Mouse (Mus musculus) CD4-positive helper T cell, adult 2 months (primary cell): ENCODE measurements around the gene Nfix.
"Not testable (repeated sequence)": the region's sequence is repeated elsewhere in the genome, so short reads cannot be mapped to it uniquely, and the experiment has no call there.

ENCODE experiments used
- DNase-seq: peaks from one replicate; pipeline ENCODE4 v3.0.0-alpha.2; 2012; ENCODE audit warnings: low read depth, missing footprints, low spot score

The Nfix gene

DNA sequence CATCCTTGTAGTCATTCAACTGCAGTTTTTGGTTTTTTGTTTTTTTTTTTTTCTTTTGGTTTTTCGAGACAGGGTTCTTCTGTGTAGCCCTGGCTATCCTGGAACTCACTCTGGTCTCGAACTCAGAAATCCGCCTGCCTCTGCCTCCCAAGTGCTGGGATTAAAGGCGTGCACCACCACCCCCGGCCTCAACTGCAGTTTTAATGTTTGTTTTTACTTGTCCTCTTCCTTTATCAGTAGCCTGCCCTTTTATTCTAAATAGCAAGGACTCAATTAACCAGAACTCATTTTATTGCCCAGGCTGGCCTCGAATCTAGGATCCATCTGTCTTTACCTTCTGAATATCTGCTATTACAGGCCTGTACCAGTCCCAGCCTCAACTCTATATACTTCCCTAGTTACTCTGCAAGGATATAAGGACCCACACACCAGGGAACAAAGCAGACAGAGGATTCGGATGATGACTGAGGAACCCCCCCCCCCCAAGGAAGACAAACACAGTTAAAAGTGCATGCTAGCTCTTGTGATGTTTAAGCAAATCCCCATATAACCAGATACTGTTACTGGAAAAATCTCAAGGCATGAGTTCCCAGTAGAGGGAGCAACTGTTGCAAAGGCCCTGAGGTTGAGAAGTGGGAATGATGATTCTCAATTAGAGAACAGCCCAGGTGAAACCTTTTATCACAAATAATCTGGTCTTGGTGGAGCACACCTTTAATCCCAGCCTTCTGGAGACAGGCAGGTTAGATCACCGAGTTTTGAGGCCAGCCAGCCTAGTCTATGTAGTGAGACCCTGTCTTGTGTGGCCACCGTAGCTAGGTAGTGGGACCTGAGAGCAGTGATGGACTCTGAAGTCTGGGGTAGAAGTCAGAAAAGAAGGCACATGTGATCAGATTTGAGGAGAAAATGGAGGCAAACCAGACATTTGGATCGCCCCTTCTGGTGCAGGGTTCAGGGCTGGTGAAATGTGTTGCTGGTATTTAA, 32.9 kb upstream of the Nfix start:
- no peak for DNase-seq

DNA sequence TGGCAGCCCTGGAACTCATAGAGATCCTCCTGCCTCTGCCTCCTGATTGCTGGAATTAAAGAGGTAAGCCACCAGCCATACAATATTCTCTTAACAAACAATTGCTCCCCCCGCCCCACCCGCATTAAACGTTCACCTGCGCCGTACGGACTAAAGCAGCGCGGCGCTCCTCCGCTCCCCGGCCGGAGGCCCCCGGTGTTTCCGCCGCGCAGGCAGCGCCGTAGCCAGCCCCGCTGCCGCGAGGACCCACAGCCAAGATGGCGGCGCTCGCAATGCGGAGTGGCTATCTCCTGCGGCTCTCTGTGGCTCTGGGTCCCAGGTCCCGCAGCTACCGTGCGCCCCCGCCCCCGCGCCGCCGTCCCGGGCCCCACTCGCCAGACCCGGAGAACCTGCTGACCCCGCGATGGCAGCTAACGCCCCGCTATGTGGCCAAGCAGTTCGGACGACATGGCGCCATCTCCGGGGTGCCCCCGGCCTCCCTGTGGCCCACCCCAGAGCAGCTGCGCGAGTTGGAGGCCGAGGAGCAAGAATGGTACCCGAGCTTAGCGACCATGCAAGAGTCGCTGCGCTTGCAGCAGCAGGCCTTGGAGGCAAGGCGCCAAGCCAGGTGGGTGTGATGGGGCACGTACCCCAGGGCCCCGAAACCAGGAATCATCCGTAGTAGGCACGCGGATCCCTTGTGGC, 32.0 kb upstream of the Nfix start:
- peak; percentile 89 for DNase-seq

GRCm38 (mm10) chr8:84831490-84831889, 31.3 kb upstream of the Nfix start, which contains the start of gene Gadd45gip1:
TSS of gene Gadd45gip1 (plus strand) at chr8:84831522.
- peak; percentile 82 for DNase-seq

GRCm38 (mm10) chr8:84826518-84826917, 26.4 kb upstream of the Nfix start:
- DNase-seq: not testable (repeated sequence)

- peak; percentile 72 for DNase-seq
Measured at GRCm38 (mm10) chr8:84825636-84826035, 25.5 kb upstream of the Nfix start.

- peak; percentile 81 for DNase-seq
Measured at GRCm38 (mm10) chr8:84823653-84824052, 23.5 kb upstream of the Nfix start.

DNA sequence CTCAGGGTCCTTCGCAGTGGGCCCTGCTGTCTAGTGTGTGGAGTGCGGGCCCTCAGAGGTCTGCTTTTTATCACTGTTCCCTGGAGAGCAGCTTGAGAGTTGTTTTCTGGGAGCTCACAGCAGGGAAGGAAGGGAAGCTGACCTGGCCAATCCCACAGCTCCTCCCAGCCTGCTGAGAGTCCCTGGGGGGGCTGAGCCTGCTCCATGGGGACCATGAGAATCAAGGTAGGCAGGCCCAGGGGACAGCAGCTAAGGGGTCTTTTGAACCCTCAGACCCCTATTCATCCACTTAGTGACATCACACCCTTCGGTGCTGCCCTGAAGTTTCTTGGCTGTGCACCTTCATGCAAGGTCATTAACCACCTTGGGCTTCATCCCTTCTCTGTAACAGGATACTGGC, 22.6 kb upstream of the Nfix start, which contains the start of gene Dand5:
Gene Dand5, minus strand, starts transcription at position 101 of the 400 bp plus-strand sequence.
- DNase-seq: no peak

- no peak for DNase-seq
Measured at GRCm38 (mm10) chr8:84816117-84816516, 16.0 kb upstream of the Nfix start.

GRCm38 (mm10) chr8:84815547-84815946, 15.4 kb upstream of the Nfix start:
- DNase-seq: peak; percentile 86

DNA sequence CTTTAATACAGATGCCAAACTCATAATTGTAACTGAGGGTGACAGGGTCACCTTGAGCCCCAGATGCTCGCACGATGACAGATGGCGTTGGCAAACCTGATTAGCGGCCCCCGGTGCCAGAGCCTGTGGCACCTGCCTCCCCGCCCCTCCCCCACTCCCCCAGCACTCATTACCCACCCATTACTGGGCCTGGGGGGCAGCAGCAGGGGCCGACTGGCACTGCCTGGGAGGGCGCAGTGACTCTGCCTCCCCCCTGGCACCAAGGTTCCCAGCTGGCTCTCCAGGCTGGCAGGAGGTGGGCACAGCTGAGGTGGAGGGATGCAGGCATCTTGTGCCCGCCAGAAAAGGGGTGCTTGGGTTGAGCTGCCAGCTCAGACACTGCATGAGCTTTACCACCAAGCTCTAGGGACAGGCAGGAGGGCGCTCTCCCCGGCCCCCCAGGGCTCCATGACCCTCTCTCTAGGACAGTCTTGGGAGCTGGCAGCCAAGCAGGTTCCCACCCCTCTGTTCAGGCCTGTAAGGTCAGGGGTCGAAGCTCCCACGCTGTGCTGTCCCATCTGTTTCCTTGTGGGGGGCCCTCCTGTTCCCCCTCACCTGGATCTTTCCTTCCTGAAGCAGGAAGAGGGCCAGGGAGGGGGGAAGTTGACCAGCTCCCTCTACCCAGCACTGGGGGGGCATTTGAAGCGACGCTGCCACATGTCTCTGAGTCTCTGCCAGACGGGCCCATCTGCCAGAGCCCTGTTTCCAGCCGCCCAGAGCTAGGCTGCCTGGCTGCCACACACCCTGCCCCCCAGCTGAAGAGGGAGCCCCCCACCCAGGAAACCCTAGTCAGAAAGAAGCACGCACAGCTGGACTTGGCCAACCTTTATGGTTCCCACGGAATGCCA, 14.7 kb upstream of the Nfix start:
- DNase-seq: no peak

GRCm38 (mm10) chr8:84814240-84814554, 14.1 kb upstream of the Nfix start:
- DNase-seq: no peak

DNA sequence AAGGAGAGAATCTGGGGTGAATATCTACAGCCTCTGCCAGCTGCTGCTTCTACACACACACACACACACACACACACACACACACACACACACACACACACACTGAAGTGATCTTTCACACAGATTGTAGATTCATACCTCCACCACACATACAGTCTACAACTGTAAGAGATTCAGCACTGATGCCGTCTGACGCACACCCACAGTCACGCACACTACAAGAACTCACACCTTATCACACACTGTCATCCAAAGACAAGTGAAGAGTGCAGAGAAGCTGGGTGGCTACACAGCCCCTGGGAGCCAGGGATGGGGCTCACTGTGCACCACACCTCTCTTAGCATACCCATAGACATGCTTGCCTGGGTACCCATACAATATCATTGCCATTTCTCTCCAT, 13.7 kb upstream of the Nfix start:
- no peak for DNase-seq

GRCm38 (mm10) chr8:84813059-84813458, 12.9 kb upstream of the Nfix start:
- peak; percentile 81 for DNase-seq

DNA sequence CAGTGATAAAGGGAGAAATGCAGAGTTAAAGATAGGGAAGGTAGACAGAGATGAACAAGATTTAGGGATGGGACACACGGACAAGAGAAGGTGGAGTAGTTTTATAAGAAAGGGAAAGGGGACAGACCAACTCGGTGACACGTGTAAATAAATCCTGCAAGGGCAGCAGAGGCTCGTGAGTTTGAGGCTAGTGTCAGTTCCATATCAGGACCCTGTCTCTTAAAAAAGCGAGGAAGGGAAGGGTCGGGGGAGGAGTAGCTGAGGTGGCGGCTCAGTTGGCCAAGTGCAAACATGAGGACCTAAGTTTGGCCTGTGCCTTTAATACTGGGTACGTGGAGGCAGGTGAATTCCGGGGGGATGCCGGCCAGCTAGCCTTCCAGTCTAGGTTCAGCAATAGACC, 11.2 kb upstream of the Nfix start:
- no peak for DNase-seq

- DNase-seq: peak; percentile 85
Measured at GRCm38 (mm10) chr8:84810896-84811295, 10.8 kb upstream of the Nfix start.

DNA sequence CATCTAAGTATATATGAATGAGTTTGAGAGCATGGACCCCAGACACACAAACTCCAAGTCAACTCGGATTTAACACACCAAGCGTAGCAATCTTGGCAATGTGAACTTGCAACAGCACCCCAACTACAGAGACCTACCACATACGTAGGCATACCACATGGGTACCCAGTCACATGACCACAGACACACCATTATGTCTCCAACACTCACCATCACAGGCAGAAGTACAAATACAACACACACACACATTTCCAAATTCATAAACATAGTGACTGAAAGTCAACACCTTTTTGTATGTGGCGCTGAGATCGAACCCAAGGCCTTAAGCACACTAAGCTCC, 9.8 kb upstream of the Nfix start:
- no peak for DNase-seq

DNA sequence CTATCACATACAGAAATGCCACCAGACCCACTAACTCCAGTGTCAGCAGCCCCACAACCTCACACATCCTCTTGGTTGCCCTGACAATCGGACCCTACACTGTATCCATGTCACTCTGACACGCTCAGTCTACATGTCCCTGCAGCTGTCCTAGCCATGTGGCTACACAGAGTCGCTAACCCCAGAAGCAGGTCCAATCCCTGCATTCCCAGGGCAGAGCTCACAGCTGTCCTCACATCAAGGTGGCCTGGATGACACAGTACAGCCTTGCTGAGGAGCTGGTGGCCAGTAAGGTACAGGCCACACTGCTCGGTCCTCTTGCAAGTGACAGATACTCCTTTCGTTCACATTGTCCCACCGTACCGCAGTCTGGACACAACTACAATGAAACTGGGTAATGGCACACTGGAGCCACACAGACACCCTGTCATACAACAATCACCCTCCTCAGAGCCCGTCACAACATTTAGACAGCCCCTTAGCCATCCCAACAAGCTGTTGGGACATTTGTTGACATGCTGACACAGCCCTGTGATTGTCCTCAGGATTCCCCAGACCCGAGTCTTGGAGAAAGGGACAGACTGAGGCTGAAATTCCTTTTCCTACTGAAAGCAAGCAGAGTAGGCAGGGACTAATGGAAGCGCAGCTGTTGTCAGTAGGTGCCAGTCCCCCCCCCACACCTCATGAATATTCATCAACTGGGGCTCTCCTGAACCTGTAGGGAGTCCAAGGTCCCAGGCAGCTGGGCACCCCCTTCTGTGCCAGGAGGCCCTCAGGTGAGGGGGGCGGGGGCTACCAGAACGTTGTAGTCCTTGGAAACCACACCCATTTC, 9.2 kb upstream of the Nfix start:
- no peak for DNase-seq

- DNase-seq: no peak
Measured at GRCm38 (mm10) chr8:84806031-84806430, 5.9 kb upstream of the Nfix start.

- DNase-seq: peak; percentile 40
Measured at GRCm38 (mm10) chr8:84799136-84799931, 810 bp downstream of the Nfix start.
